Mouse (Mus musculus): ENCODE measurements around the gene Dbnl. TPM values are rescaled to one million over a fixed set of nuclear protein-coding genes. Genes with fewer than 3 reads are reported as not detected.

Dbnl gene
- polyA plus RNA-seq, 1 experiment from 2014 or later: 113 TPM

DNA sequence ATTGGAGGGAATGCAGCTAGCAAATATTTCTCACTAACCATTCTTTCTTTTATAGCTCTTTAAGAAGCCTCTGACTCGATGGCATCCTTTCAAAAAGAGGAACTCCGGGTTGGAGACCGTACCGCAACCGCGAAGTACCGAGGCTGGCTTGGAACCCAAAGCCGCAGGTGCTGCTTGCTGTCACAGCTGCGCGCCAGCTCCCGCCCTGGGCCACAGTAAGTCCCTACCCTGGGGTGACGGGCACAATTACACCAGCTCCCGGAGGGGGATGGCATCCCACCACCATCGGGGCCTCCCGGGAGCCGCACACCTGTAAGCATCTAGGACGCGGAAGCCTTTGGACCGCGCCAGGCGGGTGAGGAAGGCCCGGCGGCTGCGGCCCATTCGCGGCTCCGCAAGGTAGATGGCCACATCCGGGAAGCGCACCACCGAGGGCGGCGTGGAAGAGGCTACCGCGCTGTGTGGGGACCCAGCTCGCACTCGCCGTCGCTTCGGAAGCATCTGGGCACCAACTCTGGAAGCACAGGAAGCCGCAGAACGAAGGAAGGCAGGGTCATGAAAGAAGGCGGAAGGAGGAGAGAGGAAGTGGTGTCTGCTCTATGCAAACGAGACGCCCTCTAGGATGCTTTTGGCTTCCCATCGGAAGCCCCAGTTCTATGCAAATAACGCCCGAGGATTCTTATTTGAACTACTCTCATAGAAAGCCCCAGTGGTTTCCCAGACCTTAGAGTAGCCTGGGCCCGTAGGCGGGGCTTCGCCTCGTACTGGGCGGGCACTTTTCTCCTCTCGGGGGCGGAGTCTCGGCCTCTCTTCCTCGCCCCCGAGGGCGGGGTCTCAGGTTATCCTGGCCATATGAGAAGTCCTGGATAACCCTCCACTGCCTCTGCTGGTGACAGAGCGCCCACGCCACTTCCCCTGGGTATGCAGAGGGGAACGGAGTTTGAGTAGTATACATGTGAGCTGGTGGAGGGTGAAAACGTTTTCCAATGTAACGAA is 49.3 kb downstream of the Dbnl start, which contains the start of gene Polm:
Polm (minus strand) TSS at position 766 of the 996 bp plus-strand sequence.
- Histone ChIP-seq H3K36me3 (ENCODE audit: control insufficient read depth, insufficient read depth, low read length) (peaks cover 11% of the 10 kb centered on the region; the same call in 1 of the 2 replicates), H3K4me1 (ENCODE audit: control insufficient read depth, insufficient read depth, low read length) (no peaks in the 10 kb centered on the region; the same call in 1 of the 2 replicates), H3K9ac (ENCODE audit: low read depth, low read length) (peak within 1 kb of the TSS; percentile 70), H3K9me3 (ENCODE audit: control insufficient read depth, low read length) (no peaks in the 10 kb centered on the region), H3K27ac (ENCODE audit: low read depth, low read length) (peak within 1 kb of the TSS; percentile 80), H3K4me3 (ENCODE audit: low read length) (peak within 1 kb of the TSS; percentile 74), H3K27me3 (ENCODE audit: control insufficient read depth, insufficient read depth, low read length) (no peaks in the 10 kb centered on the region), H3K4me2 (replicated peaks; ENCODE audit: low read depth, low read length) (peak within 1 kb of the TSS; percentile 88)
- peak; percentile 97 for ATAC-seq (ENCODE audit: low FRiP score, low TSS enrichment)
- WGBS: under 1% methylated on average over 63 of the region's 63 CpGs

DNA sequence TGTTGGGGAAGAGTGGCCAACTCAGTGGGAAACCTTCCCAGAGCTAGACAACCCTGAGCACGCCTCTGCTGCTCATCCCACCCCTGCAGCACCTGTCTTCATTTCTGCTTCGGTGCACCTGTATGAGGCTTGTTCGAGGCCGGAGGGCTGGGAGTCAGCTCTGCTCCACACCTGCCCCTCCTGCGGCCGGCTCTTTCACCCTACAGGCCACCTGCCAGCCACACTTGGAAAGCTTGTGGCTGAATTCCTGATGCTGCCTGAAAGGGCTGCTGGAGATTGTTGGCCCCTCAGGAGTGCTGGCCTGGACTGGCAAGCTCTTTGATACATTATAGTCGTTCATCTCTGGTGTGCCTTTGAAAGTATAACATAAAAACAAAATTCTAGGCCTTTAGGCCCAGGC is 52.1 kb downstream of the Dbnl start:
- 78% methylated on average over 7 of the region's 7 CpGs for WGBS

DNA sequence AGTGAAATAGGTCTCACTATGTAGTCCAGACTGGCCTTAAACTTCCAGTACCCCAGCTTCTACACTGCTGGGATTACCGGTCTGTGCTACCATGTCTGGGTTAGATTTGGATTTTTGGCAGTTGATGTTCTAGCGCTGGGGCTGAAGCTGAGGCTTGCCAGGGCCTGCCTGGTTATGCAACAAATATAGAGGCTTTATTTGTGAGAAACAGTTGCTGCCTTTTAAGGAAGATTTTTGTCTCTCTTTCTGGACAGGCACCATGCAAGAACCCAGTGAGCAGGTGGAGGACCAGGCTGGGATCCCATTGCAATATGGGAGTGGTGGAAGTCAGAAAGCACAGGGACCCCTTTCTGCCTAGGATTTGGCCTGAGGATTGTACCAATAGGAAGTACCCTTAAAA is 53.5 kb downstream of the Dbnl start:
- H3K27ac ChIP-seq (ENCODE audit: low read depth, low read length): no peak overlapping the region
- H3K4me3 ChIP-seq (ENCODE audit: low read length): no peak overlapping the region
- no peaks in the 10 kb centered on the region; the same call in 1 of the 2 replicates for H3K4me1 ChIP-seq (ENCODE audit: control insufficient read depth, insufficient read depth, low read length)
- H3K9ac ChIP-seq (ENCODE audit: low read depth, low read length): no peak overlapping the region
- no peaks in the 10 kb centered on the region for H3K27me3 ChIP-seq (ENCODE audit: control insufficient read depth, insufficient read depth, low read length)
- no peaks in the 10 kb centered on the region for H3K36me3 ChIP-seq (ENCODE audit: control insufficient read depth, insufficient read depth, low read length)
- H3K4me2 ChIP-seq (replicated peaks; ENCODE audit: low read depth, low read length): no peak overlapping the region
- 96% methylated on average over 2 of the region's 2 CpGs for WGBS
- ATAC-seq (ENCODE audit: low FRiP score, low TSS enrichment): no peak
- H3K9me3 ChIP-seq (ENCODE audit: control insufficient read depth, low read length): no peaks in the 10 kb centered on the region

More for the DNA sequence above, 52.1 kb downstream of the Dbnl start:
- no peak overlapping the region for H3K9ac ChIP-seq (ENCODE audit: low read depth, low read length)
- H3K9me3 ChIP-seq (ENCODE audit: control insufficient read depth, low read length): no peaks in the 10 kb centered on the region
- no peaks in the 10 kb centered on the region for H3K36me3 ChIP-seq (ENCODE audit: control insufficient read depth, insufficient read depth, low read length)
- H3K4me2 ChIP-seq (replicated peaks; ENCODE audit: low read depth, low read length): no peak overlapping the region
- no peaks in the 10 kb centered on the region for H3K27me3 ChIP-seq (ENCODE audit: control insufficient read depth, insufficient read depth, low read length)
- H3K27ac ChIP-seq (ENCODE audit: low read depth, low read length): no peak overlapping the region
- ATAC-seq (ENCODE audit: low FRiP score, low TSS enrichment): no peak
- H3K4me1 ChIP-seq (ENCODE audit: control insufficient read depth, insufficient read depth, low read length): no peaks in the 10 kb centered on the region; the same call in 1 of the 2 replicates
- no peak overlapping the region for H3K4me3 ChIP-seq (ENCODE audit: low read length)

DNA sequence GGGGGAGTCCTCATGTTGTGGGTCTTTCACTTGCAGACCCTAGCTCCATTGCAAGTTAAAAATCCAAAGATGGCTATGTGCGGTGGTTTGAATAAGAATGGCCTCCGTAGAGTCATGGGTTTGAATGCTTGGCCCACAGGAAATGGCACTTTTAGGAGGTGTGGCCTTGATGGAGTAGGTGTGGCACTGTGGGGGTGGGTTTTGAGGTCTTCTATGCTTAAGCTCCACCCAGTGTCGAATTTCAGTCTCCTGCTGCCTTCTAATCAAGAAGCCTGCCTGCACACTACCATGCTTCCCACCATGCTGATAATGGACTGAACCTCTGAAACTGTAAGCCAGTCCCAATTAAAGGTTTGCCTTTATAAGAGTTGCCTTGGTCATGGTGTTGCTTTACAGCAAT is 54.8 kb downstream of the Dbnl start:
- no peak overlapping the region for H3K9ac ChIP-seq (ENCODE audit: low read depth, low read length)
- H3K27me3 ChIP-seq (ENCODE audit: control insufficient read depth, insufficient read depth, low read length): no peaks in the 10 kb centered on the region
- 81% methylated on average over 3 of the region's 3 CpGs for WGBS
- no peaks in the 10 kb centered on the region for H3K4me1 ChIP-seq (ENCODE audit: control insufficient read depth, insufficient read depth, low read length)
- H3K9me3 ChIP-seq (ENCODE audit: control insufficient read depth, low read length): no peaks in the 10 kb centered on the region
- H3K36me3 ChIP-seq (ENCODE audit: control insufficient read depth, insufficient read depth, low read length): no peaks in the 10 kb centered on the region
- H3K4me3 ChIP-seq (ENCODE audit: low read length): no peak overlapping the region
- no peak overlapping the region for H3K4me2 ChIP-seq (replicated peaks; ENCODE audit: low read depth, low read length)
- ATAC-seq (ENCODE audit: low FRiP score, low TSS enrichment): no peak
- H3K27ac ChIP-seq (ENCODE audit: low read depth, low read length): no peak overlapping the region

DNA sequence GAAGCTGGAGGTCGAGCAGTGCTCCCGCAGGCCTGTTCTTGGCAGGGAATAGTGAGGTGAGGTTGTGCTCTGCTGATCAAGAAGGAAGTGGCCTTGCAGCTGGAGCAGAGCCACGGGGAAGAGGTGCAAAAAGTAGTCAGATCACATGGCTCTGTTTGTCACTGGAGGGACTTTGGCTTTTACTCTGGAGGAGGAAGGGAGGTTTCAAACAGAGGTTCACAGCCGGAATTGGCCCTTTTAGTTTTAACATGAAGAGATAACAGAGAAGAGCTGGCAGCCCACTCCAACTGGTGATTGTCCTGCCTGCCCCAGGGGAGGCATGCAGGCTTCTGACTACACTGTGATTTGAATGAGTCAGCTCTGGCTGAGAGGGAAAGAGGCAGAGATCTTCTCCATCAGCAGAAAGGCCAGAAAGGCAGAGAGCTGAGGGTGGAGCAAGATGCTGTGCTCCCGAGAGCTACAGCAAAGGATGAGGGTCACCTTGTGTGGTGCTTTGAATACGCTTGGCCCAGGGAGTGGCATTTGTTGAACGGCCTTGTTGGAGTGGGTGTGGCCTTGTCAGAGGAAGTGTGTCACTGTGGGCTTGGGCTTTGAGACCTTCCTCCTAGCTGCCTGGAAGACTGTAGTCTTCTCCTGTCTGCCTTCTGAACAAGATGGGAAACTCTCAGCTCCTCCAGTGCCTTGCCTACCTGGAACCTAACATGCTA is 58.5 kb downstream of the Dbnl start:
- H3K4me1 ChIP-seq (ENCODE audit: control insufficient read depth, insufficient read depth, low read length): peaks cover 9% of the 10 kb centered on the region
- ATAC-seq (ENCODE audit: low FRiP score, low TSS enrichment): no peak
- WGBS: 63% methylated on average over 7 of the region's 7 CpGs

DNA sequence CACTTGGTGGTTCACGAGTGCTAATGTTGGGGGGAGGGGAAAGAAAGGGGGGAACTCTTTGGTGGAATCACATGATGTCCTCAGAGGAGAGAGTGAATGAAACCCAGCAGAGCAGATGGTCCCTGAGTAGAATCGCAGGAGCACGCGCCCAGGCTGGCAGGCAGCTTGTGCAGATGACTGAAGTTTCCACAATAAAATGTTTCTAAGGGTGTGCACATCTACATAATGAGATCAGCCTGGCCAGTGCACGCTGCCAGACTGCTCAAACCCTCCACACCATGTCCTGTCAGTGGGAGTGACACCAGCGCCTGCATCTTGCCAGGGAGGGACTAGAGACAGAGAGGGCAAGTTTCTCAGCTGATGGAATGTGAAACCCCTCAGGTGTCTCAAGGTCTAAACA is 60.5 kb downstream of the Dbnl start:
- no peak overlapping the region for H3K9ac ChIP-seq (ENCODE audit: low read depth, low read length)
- H3K27ac ChIP-seq (ENCODE audit: low read depth, low read length): no peak overlapping the region
- H3K9me3 ChIP-seq (ENCODE audit: control insufficient read depth, low read length): no peaks in the 10 kb centered on the region
- no peak overlapping the region for H3K4me2 ChIP-seq (replicated peaks; ENCODE audit: low read depth, low read length)
- no peak for ATAC-seq (ENCODE audit: low FRiP score, low TSS enrichment)
- H3K4me3 ChIP-seq (ENCODE audit: low read length): no peak overlapping the region
- 72% methylated on average over 6 of the region's 6 CpGs for WGBS
- H3K27me3 ChIP-seq (ENCODE audit: control insufficient read depth, insufficient read depth, low read length): no peaks in the 10 kb centered on the region
- peaks cover 17% of the 10 kb centered on the region for H3K4me1 ChIP-seq (ENCODE audit: control insufficient read depth, insufficient read depth, low read length)
- no peaks in the 10 kb centered on the region for H3K36me3 ChIP-seq (ENCODE audit: control insufficient read depth, insufficient read depth, low read length)

More for the DNA sequence above, 58.5 kb downstream of the Dbnl start:
- H3K27me3 ChIP-seq (ENCODE audit: control insufficient read depth, insufficient read depth, low read length): no peaks in the 10 kb centered on the region
- no peak overlapping the region for H3K4me2 ChIP-seq (replicated peaks; ENCODE audit: low read depth, low read length)
- no peaks in the 10 kb centered on the region for H3K36me3 ChIP-seq (ENCODE audit: control insufficient read depth, insufficient read depth, low read length)
- H3K9ac ChIP-seq (ENCODE audit: low read depth, low read length): no peak overlapping the region
- H3K27ac ChIP-seq (ENCODE audit: low read depth, low read length): peak overlapping the region; percentile 32; the same call in 1 of the 2 replicates
- H3K9me3 ChIP-seq (ENCODE audit: control insufficient read depth, low read length): no peaks in the 10 kb centered on the region
- no peak overlapping the region for H3K4me3 ChIP-seq (ENCODE audit: low read length)

DNA sequence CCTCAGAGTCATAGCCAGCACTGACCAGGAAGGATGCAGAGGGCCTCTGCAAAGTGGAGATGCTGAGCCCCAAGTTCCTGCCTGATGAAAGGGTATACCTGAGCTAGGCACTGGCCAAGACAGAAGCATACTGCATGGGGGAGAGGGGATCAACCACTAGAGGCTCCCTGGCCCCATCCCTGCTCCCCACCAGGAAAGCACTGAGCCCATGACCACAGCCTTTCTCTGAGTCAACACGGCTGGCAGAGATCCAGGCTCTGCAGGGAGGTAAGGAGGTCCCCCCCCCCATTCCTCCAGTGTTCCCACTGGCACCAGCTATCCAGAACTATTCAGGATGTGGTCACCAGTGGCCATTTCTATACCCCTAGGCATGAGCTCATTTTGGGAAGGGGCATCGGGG is 61.0 kb downstream of the Dbnl start:
- ATAC-seq (ENCODE audit: low FRiP score, low TSS enrichment): no peak
- Histone ChIP-seq H3K27me3 (ENCODE audit: control insufficient read depth, insufficient read depth, low read length) (no peaks in the 10 kb centered on the region), H3K4me3 (ENCODE audit: low read length) (no peak overlapping the region), H3K9me3 (ENCODE audit: control insufficient read depth, low read length) (no peaks in the 10 kb centered on the region), H3K9ac (ENCODE audit: low read depth, low read length) (no peak overlapping the region), H3K4me1 (ENCODE audit: control insufficient read depth, insufficient read depth, low read length) (peaks cover 17% of the 10 kb centered on the region), H3K27ac (ENCODE audit: low read depth, low read length) (no peak overlapping the region), H3K4me2 (replicated peaks; ENCODE audit: low read depth, low read length) (no peak overlapping the region), H3K36me3 (ENCODE audit: control insufficient read depth, insufficient read depth, low read length) (no peaks in the 10 kb centered on the region)
- WGBS: 79% methylated on average over 2 of the region's 2 CpGs

DNA sequence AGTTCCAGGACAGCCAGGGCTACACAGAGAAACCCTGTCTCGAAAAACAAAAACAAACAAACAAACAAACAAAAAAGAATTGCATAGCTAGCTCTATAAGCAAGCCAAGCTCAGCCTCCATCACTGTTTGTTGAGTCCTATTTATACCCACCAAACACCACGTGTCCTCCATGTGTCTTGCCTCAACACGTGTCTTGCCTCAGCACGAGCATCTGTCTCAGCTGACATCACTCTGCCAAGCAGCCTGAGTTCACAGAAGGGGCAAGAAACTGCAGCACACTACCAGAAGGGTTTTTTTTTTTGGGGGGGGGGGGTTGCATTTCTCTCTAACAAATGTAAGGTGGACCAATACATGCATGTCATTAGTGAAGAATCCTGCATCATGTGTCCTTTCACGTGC is 62.2 kb downstream of the Dbnl start:
- no peak for ATAC-seq (ENCODE audit: low FRiP score, low TSS enrichment)
- H3K4me3 ChIP-seq (ENCODE audit: low read length): no peak overlapping the region
- 67% methylated on average over 5 of the region's 5 CpGs for WGBS

More for the DNA sequence above, 62.2 kb downstream of the Dbnl start:
- no peaks in the 10 kb centered on the region for H3K27me3 ChIP-seq (ENCODE audit: control insufficient read depth, insufficient read depth, low read length)
- H3K4me2 ChIP-seq (replicated peaks; ENCODE audit: low read depth, low read length): no peak overlapping the region
- no peak overlapping the region for H3K9ac ChIP-seq (ENCODE audit: low read depth, low read length)
- H3K27ac ChIP-seq (ENCODE audit: low read depth, low read length): no peak overlapping the region
- H3K36me3 ChIP-seq (ENCODE audit: control insufficient read depth, insufficient read depth, low read length): no peaks in the 10 kb centered on the region
- H3K4me1 ChIP-seq (ENCODE audit: control insufficient read depth, insufficient read depth, low read length): peaks cover 17% of the 10 kb centered on the region
- no peaks in the 10 kb centered on the region for H3K9me3 ChIP-seq (ENCODE audit: control insufficient read depth, low read length)

Data from kidney, embryonic 14.5 days (tissue).